Mouse (Mus musculus) skeletal muscle tissue, adult 2 months (tissue): Measurements from ENCODE around the gene Ttc22.

ENCODE experiments used
- DNase-seq: peaks from one replicate; pipeline ENCODE4 v3.0.0-alpha.2; 2012; ENCODE audit warnings: low read depth, low spot score

Gene Ttc22

GRCm38 (mm10) chr4:106615637-106616036 is 6.6 kb upstream of the Ttc22 start:
- no peak for DNase-seq

- DNase-seq: no peak
Measured at GRCm38 (mm10) chr4:106617056-106617455, 5.2 kb upstream of the Ttc22 start, which contains the start of gene Lexm. Lexm (minus strand) TSS chr4:106617241.

- DNase-seq: no peak
Measured at GRCm38 (mm10) chr4:106618898-106619297, 3.3 kb upstream of the Ttc22 start.

- DNase-seq: no peak
Measured at GRCm38 (mm10) chr4:106621428-106621827, 804 bp upstream of the Ttc22 start.

- no peak for DNase-seq
Measured at GRCm38 (mm10) chr4:106622712-106623111, 480 bp downstream of the Ttc22 start.

GRCm38 (mm10) chr4:106624271-106624670 is 2.0 kb downstream of the Ttc22 start:
- no peak for DNase-seq

GRCm38 (mm10) chr4:106627809-106628208 is 5.6 kb downstream of the Ttc22 start:
- no peak for DNase-seq

GRCm38 (mm10) chr4:106628650-106629360 is 6.6 kb downstream of the Ttc22 start:
- no peak for DNase-seq

- no peak for DNase-seq
Measured at GRCm38 (mm10) chr4:106629374-106629773, 7.1 kb downstream of the Ttc22 start.

GRCm38 (mm10) chr4:106630333-106631220 is 8.3 kb downstream of the Ttc22 start:
- DNase-seq: peak; percentile 52

- no peak for DNase-seq
Measured at GRCm38 (mm10) chr4:106632313-106632712, 10.1 kb downstream of the Ttc22 start.

GRCm38 (mm10) chr4:106633281-106634085 is 11.3 kb downstream of the Ttc22 start:
- no peak for DNase-seq

GRCm38 (mm10) chr4:106634086-106634479 is 11.9 kb downstream of the Ttc22 start:
- no peak for DNase-seq

GRCm38 (mm10) chr4:106643483-106644217 is 21.4 kb downstream of the Ttc22 start:
- no peak for DNase-seq

- peak; percentile 64 for DNase-seq
Measured at GRCm38 (mm10) chr4:106644218-106644610, 22.0 kb downstream of the Ttc22 start.

GRCm38 (mm10) chr4:106645797-106646196 is 23.6 kb downstream of the Ttc22 start:
- DNase-seq: no peak

- no peak for DNase-seq
Measured at GRCm38 (mm10) chr4:106647137-106647536, 24.9 kb downstream of the Ttc22 start.

GRCm38 (mm10) chr4:106650833-106651527 is 28.7 kb downstream of the Ttc22 start, which contains the start of gene Pars2:
Pars2 (plus strand) TSS chr4:106651069.
- peak; percentile 97 for DNase-seq

- DNase-seq: no peak
Measured at GRCm38 (mm10) chr4:106652546-106652945, 30.3 kb downstream of the Ttc22 start.

GRCm38 (mm10) chr4:106653051-106653450 is 30.8 kb downstream of the Ttc22 start:
- no peak for DNase-seq
